Mouse (Mus musculus) stomach, embryonic 16.5 days (tissue): ENCODE results near the gene Ogfrl1. TPM values are rescaled to one million over a fixed set of nuclear protein-coding genes. Genes with fewer than 3 reads are reported as not detected.
A peak's percentile ranks its signal among the peaks of the same experiment; 100 is the strongest.
"Not testable (repeated sequence)": the region's sequence is repeated elsewhere in the genome, so short reads cannot be mapped to it uniquely, and the experiment has no call there.

ENCODE experiments used
- ATAC-seq: fragments of 200-750 bp; cut with Nextera tagmentation; 2 replicates; pipeline ENCODE4 v1.8.0; 2017; ENCODE audit warnings: moderate number of reproducible peaks, moderate TSS enrichment; ENCODE audit not compliant: insufficient read depth, low FRiP score
- H3K27ac ChIP-seq: fragments of 300-500 bp; sonication (generic); 2 replicates; pipeline ENCODE4 v1.5.1; 2014; ENCODE audit warnings: low read length
- H3K27me3 ChIP-seq: fragments of 300-500 bp; sonication (generic); 2 replicates; pipeline ENCODE4 v1.6.1; 2014; ENCODE audit warnings: low read length, control low read depth, mixed read lengths; ENCODE audit not compliant: control insufficient read depth, insufficient read depth
- H3K36me3 ChIP-seq: fragments of 300-500 bp; sonication (generic); 2 replicates; pipeline ENCODE4 v1.6.1; 2014; ENCODE audit warnings: low read length; ENCODE audit not compliant: control insufficient read depth, insufficient read depth
- H3K4me1 ChIP-seq: fragments of 300-500 bp; sonication (generic); 2 replicates; pipeline ENCODE4 v1.6.1; 2014; ENCODE audit warnings: low read length, control low read depth, mixed read lengths; ENCODE audit not compliant: control insufficient read depth, insufficient read depth
- H3K4me2 ChIP-seq: fragments of 300-500 bp; sonication (generic); 2 replicates; pipeline ENCODE4 v1.6.1; 2014; ENCODE audit warnings: low read depth, low read length, mixed read lengths
- H3K4me3 ChIP-seq: fragments of 300-500 bp; sonication (generic); replicated peaks from 2 replicates; pipeline ENCODE4 v1.5.1; 2014; ENCODE audit warnings: mild to moderate bottlenecking, low read length
- H3K9ac ChIP-seq: fragments of 300-500 bp; sonication (generic); 2 replicates; pipeline ENCODE4 v1.6.1; 2014; ENCODE audit warnings: low read length
- H3K9me3 ChIP-seq: fragments of 300-500 bp; sonication (generic); replicated peaks from 2 replicates; pipeline ENCODE4 v1.6.1; 2016; ENCODE audit warnings: low read length, control low read depth; ENCODE audit not compliant: control insufficient read depth
- WGBS: fragments of 180-500 bp; shearing (Covaris S2); extraction: QIAGEN DNeasy Blood & Tissue Kit; methylation state at CpG from one replicate; pipeline ENCODE4 v1.1.7; 2014; 5-methylcytosine and 5-hydroxymethylcytosine counted together
- polyA plus RNA-seq: library from polyadenylated mRNA; unstranded; fragments of >200 nt; fragmentation: Nextera tagmentation; extraction: Ambion mirVana; gene quantifications from 2 replicates; pipeline ENCODE4 v1.2.1, GENCODE M21; 2015

Ogfrl1 gene
- polyA plus RNA-seq, 1 experiment from 2014 or later, result 4.2 TPM

DNA sequence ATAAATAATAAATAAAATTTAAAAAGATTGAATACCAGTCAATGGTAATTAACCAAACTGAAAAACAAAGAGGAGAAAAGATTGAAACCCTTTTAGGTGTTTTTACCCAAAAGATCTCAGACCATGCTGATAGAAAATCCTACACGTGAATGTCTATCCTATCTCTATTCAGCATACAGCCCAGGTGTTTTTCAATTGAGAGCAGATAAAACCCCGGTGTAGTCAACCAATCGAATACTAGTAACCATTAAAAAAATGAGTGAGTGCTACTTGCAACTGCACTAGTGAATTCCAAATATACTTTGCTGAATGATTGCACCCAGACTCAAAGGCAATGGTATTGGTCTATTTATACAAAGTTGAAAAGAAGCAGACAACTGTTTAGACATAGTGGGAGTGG lies 4.8 kb upstream of the Ogfrl1 start:
- Histone ChIP-seq H3K4me1 (no peaks in the 10 kb centered on the region), H3K36me3 (no peaks in the 10 kb centered on the region), H3K4me3 (no peak overlapping the region), H3K4me2 (no peak overlapping the region), H3K9me3 (no peaks in the 10 kb centered on the region), H3K27ac (no peak overlapping the region), H3K27me3 (no peaks in the 10 kb centered on the region), H3K9ac (no peak overlapping the region)
- ATAC-seq, result no peak
- 86% methylated on average over 3 of the region's 3 CpGs for WGBS

DNA sequence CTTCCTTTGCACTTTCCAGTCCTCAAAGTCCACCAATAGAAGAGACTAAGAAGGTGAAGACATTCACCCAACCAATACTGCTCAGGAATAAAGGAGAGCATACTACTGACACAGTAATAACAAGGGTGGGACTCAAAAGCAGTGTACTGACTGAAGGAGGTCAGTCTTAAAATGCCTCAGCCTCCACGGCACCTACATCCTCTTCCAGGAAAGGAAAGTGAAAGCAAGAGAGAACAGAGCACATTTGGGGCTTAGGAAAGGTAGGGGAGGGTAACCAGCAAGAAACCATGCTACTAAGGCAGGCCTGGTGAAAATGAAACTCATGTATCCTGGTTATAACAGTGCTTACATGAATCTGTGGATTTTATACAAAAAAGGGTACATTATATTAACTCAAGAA lies 2.0 kb upstream of the Ogfrl1 start:
- Histone ChIP-seq H3K36me3 (no peaks in the 10 kb centered on the region), H3K27ac (no peak overlapping the region), H3K9me3 (no peaks in the 10 kb centered on the region), H3K27me3 (no peaks in the 10 kb centered on the region), H3K4me3 (no peak overlapping the region), H3K4me2 (no peak overlapping the region), H3K4me1 (no peaks in the 10 kb centered on the region), H3K9ac (no peak overlapping the region)
- ATAC-seq, result no peak
- WGBS, result 57% methylated on average over 1 of the region's 1 CpGs

DNA sequence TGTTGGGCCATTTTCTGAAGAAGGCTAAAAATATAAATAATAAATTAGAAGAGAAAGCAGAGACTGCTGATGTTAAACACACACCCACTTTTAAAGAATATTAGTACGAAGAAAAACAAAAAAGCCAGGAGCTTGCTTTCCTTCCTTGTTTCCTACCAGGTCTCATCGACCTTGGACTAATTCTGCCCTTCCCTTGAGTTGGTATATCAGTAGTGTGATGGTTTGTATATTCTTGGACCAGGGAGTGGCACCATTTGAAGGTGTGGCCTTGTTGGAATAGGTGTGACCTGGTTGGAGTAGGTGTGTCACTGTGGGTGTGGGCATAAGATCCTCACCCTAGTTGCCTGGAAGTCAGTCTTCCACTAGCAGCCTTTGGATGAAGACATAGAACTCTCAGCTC lies 3.2 kb downstream of the Ogfrl1 start:
- WGBS, result 69% methylated on average over 2 of the region's 2 CpGs
- not testable (repeated sequence) for ATAC-seq

DNA sequence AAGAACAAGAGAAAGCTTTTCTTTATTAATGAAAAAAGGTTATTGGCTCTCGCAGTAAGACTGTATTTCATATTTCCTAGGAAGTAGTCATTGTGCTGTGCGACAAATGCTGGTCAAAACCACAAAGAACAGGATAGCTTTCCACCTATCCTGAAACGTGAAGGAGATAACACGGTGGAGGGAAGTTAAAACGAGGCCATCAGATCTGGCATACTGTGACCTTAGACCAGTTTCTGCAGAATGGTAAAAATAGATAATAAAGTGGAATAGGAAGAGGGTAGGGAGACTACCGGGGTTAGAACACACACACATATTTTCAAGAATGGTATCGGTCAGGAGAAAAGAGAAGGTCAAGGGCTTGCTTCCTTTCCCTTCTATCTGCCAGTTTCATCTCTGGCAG lies 5.8 kb downstream of the Ogfrl1 start:
- Histone ChIP-seq H3K4me3 (no peak overlapping the region), H3K4me1 (no peaks in the 10 kb centered on the region), H3K27me3 (no peaks in the 10 kb centered on the region), H3K4me2 (no peak overlapping the region), H3K9ac (no peak overlapping the region), H3K36me3 (no peaks in the 10 kb centered on the region), H3K27ac (no peak overlapping the region), H3K9me3 (no peaks in the 10 kb centered on the region)
- WGBS, result 80% methylated on average over 7 of the region's 7 CpGs
- no peak for ATAC-seq

More for the DNA sequence above, 3.2 kb downstream of the Ogfrl1 start:
- not testable (repeated sequence) for H3K4me3 ChIP-seq, H3K36me3 ChIP-seq, H3K9ac ChIP-seq, H3K4me2 ChIP-seq, H3K27me3 ChIP-seq, H3K27ac ChIP-seq, H3K4me1 ChIP-seq, H3K9me3 ChIP-seq

DNA sequence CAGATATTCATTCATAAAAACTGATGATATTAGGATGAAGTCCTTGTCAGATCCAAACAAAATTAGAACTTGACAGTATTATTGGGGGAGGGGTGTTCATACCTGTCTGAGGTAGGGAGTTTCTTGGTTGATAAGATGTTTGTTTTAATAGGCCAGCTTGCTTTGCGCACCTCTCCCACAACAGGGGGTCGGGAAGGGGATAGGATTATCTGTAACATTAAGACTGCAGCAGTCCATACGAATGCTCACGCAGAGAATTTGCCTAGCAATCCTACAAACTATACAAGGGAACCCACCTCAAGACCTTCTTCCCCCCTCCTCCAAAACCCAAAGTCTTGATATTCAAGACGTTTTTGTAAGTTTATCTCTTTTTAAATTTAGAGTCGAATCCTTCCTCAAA lies 13.2 kb downstream of the Ogfrl1 start:
- no peak overlapping the region for H3K4me2 ChIP-seq
- H3K27ac ChIP-seq, result no peak overlapping the region
- ATAC-seq, result no peak
- WGBS, result 83% methylated on average over 6 of the region's 6 CpGs
- H3K27me3 ChIP-seq, result no peaks in the 10 kb centered on the region
- H3K4me1 ChIP-seq, result peaks cover 8% of the 10 kb centered on the region
- H3K4me3 ChIP-seq, result no peak overlapping the region
- no peaks in the 10 kb centered on the region for H3K9me3 ChIP-seq
- H3K36me3 ChIP-seq, result no peaks in the 10 kb centered on the region
- H3K9ac ChIP-seq, result no peak overlapping the region

DNA sequence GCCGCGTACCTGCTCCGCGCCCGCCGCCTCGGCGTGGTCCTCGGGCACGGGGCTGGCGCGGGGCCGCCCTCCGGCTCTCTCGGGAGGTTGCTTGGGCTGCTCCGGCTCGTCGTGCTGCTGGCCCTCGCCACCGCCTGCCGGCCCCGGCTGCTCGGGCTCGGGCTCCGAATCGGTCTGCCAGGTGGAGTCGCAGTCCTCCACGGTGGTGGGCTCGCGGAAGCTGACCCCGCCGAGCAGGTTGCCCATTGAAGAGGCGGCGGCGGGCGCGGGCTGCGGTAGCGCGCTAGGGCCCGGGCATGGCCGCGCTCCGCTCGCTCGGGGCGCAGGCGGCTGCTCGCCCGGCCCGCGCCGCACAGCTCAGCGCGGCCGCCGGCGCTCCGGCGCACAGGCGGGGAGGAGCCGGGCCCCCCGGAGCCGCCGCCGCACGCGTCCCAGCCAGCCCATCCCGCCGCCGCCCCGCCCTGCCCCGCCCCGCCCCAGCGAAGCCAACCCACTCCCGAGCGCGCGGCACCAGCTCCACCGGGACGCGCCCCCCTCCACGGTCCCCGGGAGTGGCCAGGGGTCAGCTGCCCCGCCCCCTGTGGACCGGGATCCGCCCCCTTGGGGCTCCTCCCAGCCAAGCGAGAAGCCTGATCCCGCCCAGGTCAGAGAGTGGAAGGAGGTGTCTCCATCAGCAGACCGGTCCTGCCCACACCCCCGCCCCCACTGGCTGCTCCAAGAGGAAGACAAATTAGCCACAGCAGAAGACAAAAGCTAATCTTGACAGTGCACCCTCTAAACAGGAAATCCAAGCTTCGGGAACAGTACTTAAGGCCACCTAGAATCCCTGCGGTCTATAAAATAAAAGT lies 14.5 kb downstream of the Ogfrl1 start:
- Histone ChIP-seq H3K27ac (peak overlapping the region; percentile 73), H3K4me1 (peaks cover 8% of the 10 kb centered on the region), H3K9ac (peak overlapping the region; percentile 78), H3K36me3 (no peaks in the 10 kb centered on the region), H3K4me3 (peak overlapping the region; percentile 77), H3K4me2 (peak overlapping the region; percentile 85), H3K27me3 (no peaks in the 10 kb centered on the region), H3K9me3 (no peaks in the 10 kb centered on the region)
- under 1% methylated on average over 65 of the region's 93 CpGs for WGBS
- ATAC-seq, result peak; percentile 98

DNA sequence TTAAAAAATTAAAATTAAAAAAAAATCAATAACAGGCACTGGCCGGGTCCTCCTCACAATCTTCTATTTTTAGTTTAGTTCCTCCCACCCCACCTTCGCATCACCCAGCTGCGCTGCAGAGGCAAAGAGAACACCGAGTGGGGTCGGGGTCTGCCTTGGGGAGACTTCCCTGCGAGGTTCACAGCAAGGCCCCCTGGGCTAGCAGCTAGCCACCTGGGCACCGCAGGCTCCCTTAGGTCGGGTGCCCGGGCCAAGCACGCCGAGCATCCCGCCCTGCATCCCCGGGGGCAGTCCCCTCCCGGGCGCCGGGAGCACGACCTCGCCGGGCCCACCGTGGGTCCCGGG lies 15.1 kb downstream of the Ogfrl1 start:
- no peaks in the 10 kb centered on the region for H3K9me3 ChIP-seq
- H3K27ac ChIP-seq, result peak overlapping the region; percentile 73
- no peaks in the 10 kb centered on the region for H3K36me3 ChIP-seq
- H3K27me3 ChIP-seq, result no peaks in the 10 kb centered on the region
- ATAC-seq, result peak; percentile 4; the same call in 1 of the 2 replicates
- WGBS, result under 1% methylated on average over 21 of the region's 21 CpGs
- peaks cover 8% of the 10 kb centered on the region for H3K4me1 ChIP-seq
- peak overlapping the region; percentile 85 for H3K4me2 ChIP-seq
- peak overlapping the region; percentile 77 for H3K4me3 ChIP-seq
- peak overlapping the region; percentile 78 for H3K9ac ChIP-seq

DNA sequence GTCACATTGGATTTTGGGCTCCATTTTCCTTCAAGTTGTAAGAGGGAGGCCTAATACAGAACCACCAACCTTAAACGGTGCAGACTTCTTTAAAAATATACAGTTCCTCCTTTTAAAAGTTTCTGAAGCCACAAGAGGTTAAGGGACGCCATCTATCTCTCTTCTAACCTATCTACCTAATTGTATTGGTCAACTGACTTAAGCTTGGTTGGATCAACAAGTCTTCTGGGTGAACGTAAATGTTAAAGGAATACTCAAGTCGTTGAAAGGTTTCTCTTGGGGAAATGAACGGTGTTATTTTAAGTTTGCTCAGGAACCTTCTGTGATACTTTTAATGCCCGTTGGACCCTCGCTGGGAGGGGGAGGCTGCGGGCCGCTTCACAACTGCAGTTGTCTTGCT lies 15.5 kb downstream of the Ogfrl1 start:
- H3K36me3 ChIP-seq, result no peaks in the 10 kb centered on the region
- no peak overlapping the region for H3K27ac ChIP-seq
- ATAC-seq, result no peak
- no peaks in the 10 kb centered on the region for H3K9me3 ChIP-seq
- no peaks in the 10 kb centered on the region for H3K27me3 ChIP-seq
- H3K4me2 ChIP-seq, result peak overlapping the region; percentile 85
- H3K9ac ChIP-seq, result peak overlapping the region; percentile 78
- WGBS, result 12% methylated on average over 9 of the region's 9 CpGs
- H3K4me3 ChIP-seq, result peak overlapping the region; percentile 77
- H3K4me1 ChIP-seq, result peaks cover 8% of the 10 kb centered on the region

DNA sequence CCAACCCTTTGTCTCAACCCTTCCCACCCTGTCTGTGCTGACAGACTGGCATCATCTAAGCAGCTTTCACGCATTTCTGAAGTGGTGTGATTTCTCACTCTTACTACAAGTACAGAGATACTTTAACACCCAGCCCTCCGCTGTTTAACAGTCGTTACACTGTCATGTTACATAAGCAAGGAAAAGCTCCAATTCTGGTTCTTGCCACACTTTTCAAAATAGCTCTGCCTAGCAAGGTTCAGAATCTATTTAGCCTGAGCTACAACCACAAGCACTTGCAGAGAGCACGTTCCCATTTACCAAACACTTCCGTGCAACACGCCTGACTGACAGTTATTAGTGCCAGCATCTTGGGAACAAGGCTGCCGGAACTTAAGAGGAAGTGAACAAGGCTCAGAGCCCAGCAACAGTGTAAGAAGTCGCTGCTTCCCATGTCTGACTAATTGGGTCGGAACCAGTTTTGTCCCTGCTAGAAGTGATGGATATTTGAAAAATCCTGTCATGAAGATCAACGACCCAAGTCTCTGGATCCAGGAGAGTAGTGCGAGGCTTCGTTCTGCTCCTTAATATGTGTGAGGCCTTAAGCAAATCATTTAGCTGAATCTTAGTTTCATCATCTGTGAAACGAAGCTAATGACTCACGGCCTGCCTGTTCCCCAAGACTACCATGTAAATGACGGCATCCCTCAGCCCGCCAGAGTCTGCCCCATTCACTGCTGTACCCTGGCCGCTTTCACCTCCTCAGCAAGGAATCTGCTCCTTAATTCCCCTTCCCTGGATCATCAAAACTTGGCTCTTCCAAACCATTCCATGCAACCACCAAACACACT lies 17.4 kb downstream of the Ogfrl1 start:
- H3K36me3 ChIP-seq, result no peaks in the 10 kb centered on the region
- peaks cover 8% of the 10 kb centered on the region for H3K4me1 ChIP-seq
- H3K27ac ChIP-seq, result no peak overlapping the region
- no peak overlapping the region for H3K4me3 ChIP-seq
- H3K4me2 ChIP-seq, result no peak overlapping the region
- H3K9me3 ChIP-seq, result no peaks in the 10 kb centered on the region
- ATAC-seq, result no peak
- H3K27me3 ChIP-seq, result no peaks in the 10 kb centered on the region
- no peak overlapping the region for H3K9ac ChIP-seq
- WGBS, result 63% methylated on average over 17 of the region's 17 CpGs
